Mouse (Mus musculus) limb, embryonic 11.5 days (tissue): ENCODE data around the gene Rhof. TPM values are rescaled to one million over a fixed set of nuclear protein-coding genes. Genes with fewer than 3 reads are reported as not detected.
A peak's percentile ranks its signal among the peaks of the same experiment; 100 is the strongest.

Source experiments
- ATAC-seq: fragments of 200-750 bp; cut with Nextera tagmentation; 2 replicates; pipeline ENCODE4 v1.8.0; 2017; ENCODE audit warnings: low read depth; ENCODE audit not compliant: insufficient number of reproducible peaks, low FRiP score, low TSS enrichment
- DNase-seq: peaks from one replicate; pipeline ENCODE4 v3.0.0-alpha.2; 2015; ENCODE audit warnings: low spot score
- H3K27ac ChIP-seq: fragments of 300-500 bp; sonication (generic); replicated peaks from 2 replicates; pipeline ENCODE4 v1.5.1; 2014; ENCODE audit warnings: low read depth, mild to moderate bottlenecking, low read length
- H3K27me3 ChIP-seq: fragments of 300-500 bp; sonication (generic); 2 replicates; pipeline ENCODE4 v1.6.1; 2014; ENCODE audit warnings: mild to moderate bottlenecking, low read length, mixed read lengths; ENCODE audit not compliant: control insufficient read depth, insufficient read depth
- H3K36me3 ChIP-seq: fragments of 300-500 bp; sonication (generic); 2 replicates; pipeline ENCODE4 v1.6.1; 2014; ENCODE audit warnings: mild to moderate bottlenecking, low read length, moderate library complexity, mixed read lengths; ENCODE audit not compliant: control insufficient read depth, insufficient read depth
- H3K4me1 ChIP-seq: fragments of 300-500 bp; sonication (generic); 2 replicates; pipeline ENCODE4 v1.6.1; 2014; ENCODE audit warnings: low read length, mixed read lengths; ENCODE audit not compliant: control insufficient read depth, insufficient read depth
- H3K4me2 ChIP-seq: fragments of 300-500 bp; sonication (generic); 2 replicates; pipeline ENCODE4 v1.6.1; 2014; ENCODE audit warnings: low read depth, mild to moderate bottlenecking, moderate library complexity; ENCODE audit not compliant: severe bottlenecking
- H3K4me3 ChIP-seq: fragments of 300-500 bp; sonication (generic); 2 replicates; pipeline ENCODE4 v1.5.1; 2014; ENCODE audit warnings: low read depth, low read length
- H3K9ac ChIP-seq: fragments of 300-500 bp; sonication (generic); 2 replicates; pipeline ENCODE4 v1.6.1; 2014; ENCODE audit warnings: mild to moderate bottlenecking, low read length
- H3K9me3 ChIP-seq: fragments of 300-500 bp; sonication (generic); 2 replicates; pipeline ENCODE4 v1.6.1; 2016; ENCODE audit warnings: low read length; ENCODE audit not compliant: control insufficient read depth
- WGBS: fragments of 180-500 bp; shearing (Covaris S2); extraction: QIAGEN DNeasy Blood & Tissue Kit; methylation state at CpG from one replicate; pipeline ENCODE4 v1.1.7; 2014; 5-methylcytosine and 5-hydroxymethylcytosine counted together
- polyA plus RNA-seq: library from polyadenylated mRNA; unstranded; fragments of >200 nt; fragmentation: Nextera tagmentation; extraction: Ambion mirVana; gene quantifications from 2 replicates; pipeline ENCODE4 v1.2.1, GENCODE M21; 2014

The Rhof gene
- 2.9 and 3.6 TPM in 2 replicates for polyA plus RNA-seq

DNA sequence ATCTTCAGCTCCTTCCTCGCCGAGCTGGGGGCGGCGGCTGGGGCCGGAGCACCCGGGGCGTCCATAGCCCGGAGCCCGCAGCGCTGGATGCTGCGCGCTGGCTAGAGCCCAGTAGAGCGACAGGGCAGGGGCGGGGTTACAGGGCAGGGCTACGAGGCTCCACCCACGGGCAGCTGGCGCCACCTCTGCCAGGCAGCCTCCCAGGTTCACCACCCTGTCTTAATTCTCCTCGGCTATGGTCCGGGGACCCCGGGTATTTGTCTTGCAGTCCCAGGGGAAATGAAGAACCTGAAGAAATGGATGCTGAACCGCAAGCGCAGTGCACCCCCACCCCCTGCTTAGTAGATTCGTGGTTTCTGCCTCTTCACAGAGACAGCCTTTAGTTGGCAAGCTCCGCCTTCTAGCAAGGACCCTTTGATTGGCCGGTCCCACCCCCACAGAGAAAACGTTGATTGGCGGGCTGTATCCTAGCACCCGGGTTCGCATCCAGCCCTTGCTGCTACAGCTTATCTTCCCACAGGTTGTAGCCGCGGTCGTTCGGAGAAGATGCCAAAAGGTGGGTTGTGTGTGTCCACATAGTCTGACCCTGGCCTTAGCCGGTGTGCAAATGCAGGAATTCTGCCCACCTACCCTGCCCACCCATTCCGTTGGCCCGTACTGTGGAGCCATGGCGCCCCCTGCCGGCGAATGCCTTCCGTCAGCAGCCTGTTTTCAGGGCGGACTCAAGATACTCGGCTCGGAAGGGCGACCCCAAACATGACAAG lies at the start of gene Rhof:
Gene Rhof (minus strand): TSS at position 385 of the 764 bp plus-strand sequence.
- DNase-seq (peak; percentile 85), ATAC-seq (peak; percentile 44; the same call in 1 of the 2 replicates)
- peaks cover 5% of the 10 kb centered on the region for H3K36me3 ChIP-seq
- H3K27me3 ChIP-seq = no peaks in the 10 kb centered on the region
- peaks cover 51% of the 10 kb centered on the region for H3K4me1 ChIP-seq
- peak within 1 kb of the TSS; percentile 45 for H3K4me2 ChIP-seq
- no peak within 1 kb of the TSS for H3K27ac ChIP-seq
- peak within 1 kb of the TSS; percentile 21 for H3K4me3 ChIP-seq
- H3K9ac ChIP-seq = no peak within 1 kb of the TSS; the same call in 1 of the 2 replicates
- 4% methylated on average over 44 of the region's 44 CpGs for WGBS
- H3K9me3 ChIP-seq = no peaks in the 10 kb centered on the region

GRCm38 (mm10) chr5:123181536-123181935 lies 49.0 kb upstream of the Rhof start:
- DNase-seq (no peak), ATAC-seq (no peak)
- Histone ChIP-seq H3K9ac (no peak overlapping the region), H3K4me1 (no peaks in the 10 kb centered on the region), H3K4me3 (no peak overlapping the region), H3K9me3 (no peaks in the 10 kb centered on the region), H3K4me2 (no peak overlapping the region), H3K27me3 (no peaks in the 10 kb centered on the region), H3K36me3 (no peaks in the 10 kb centered on the region), H3K27ac (no peak overlapping the region)
- WGBS = 76% methylated on average over 6 of the region's 6 CpGs

DNA sequence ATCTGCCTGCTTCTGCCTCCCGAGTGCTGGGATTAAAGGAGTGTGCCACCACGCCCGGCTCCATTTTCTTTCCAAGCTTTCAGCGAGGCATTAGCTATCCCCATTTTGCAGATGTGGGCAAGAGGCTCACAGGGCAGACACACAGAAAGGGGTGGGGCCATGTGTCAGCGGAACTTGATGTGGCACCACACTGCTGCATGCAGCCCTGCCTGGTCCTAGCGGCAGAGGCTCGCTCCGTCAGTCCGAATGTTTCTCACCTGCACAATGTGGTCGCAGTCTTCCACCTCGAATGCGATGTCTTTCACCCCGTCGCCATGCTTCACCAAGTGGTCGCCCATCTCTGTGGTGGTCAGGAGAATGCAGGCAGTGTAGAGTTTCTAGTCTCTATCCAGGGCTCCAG lies 47.9 kb upstream of the Rhof start:
- no peak for ATAC-seq
- H3K9me3 ChIP-seq = no peaks in the 10 kb centered on the region
- no peak overlapping the region for H3K9ac ChIP-seq
- no peak overlapping the region for H3K4me2 ChIP-seq
- 91% methylated on average over 15 of the region's 15 CpGs for WGBS
- H3K27ac ChIP-seq = no peak overlapping the region
- H3K27me3 ChIP-seq = no peaks in the 10 kb centered on the region
- no peak for DNase-seq
- no peak overlapping the region for H3K4me3 ChIP-seq
- no peaks in the 10 kb centered on the region for H3K36me3 ChIP-seq
- H3K4me1 ChIP-seq = no peaks in the 10 kb centered on the region

GRCm38 (mm10) chr5:123178792-123179191 lies 46.3 kb upstream of the Rhof start:
- no peak for ATAC-seq
- Histone ChIP-seq H3K27ac (no peak overlapping the region), H3K4me2 (no peak overlapping the region), H3K36me3 (no peaks in the 10 kb centered on the region), H3K4me3 (no peak overlapping the region), H3K9me3 (no peaks in the 10 kb centered on the region), H3K9ac (no peak overlapping the region), H3K27me3 (no peaks in the 10 kb centered on the region), H3K4me1 (no peaks in the 10 kb centered on the region)
- WGBS = 89% methylated on average over 5 of the region's 5 CpGs
- no peak for DNase-seq

- H3K4me1 ChIP-seq = no peaks in the 10 kb centered on the region
- no peaks in the 10 kb centered on the region for H3K36me3 ChIP-seq
- 12% methylated on average over 22 of the region's 22 CpGs for WGBS
- peak overlapping the region; percentile 42 for H3K4me2 ChIP-seq
- H3K27ac ChIP-seq = no peak overlapping the region
- ATAC-seq (peak; percentile 80), DNase-seq (peak; percentile 95)
- no peaks in the 10 kb centered on the region for H3K9me3 ChIP-seq
- H3K4me3 ChIP-seq = peak overlapping the region; percentile 9; the same call in 1 of the 2 replicates
- H3K27me3 ChIP-seq = no peaks in the 10 kb centered on the region
- H3K9ac ChIP-seq = no peak overlapping the region
These were observed 39.3 kb upstream of the Rhof start for GRCm38 (mm10) chr5:123171646-123172350.

GRCm38 (mm10) chr5:123170365-123170764 lies 37.9 kb upstream of the Rhof start:
- DNase-seq (no peak), ATAC-seq (no peak)
- WGBS = 87% methylated on average over 9 of the region's 9 CpGs
- Histone ChIP-seq H3K27ac (no peak overlapping the region), H3K9me3 (no peaks in the 10 kb centered on the region), H3K9ac (no peak overlapping the region), H3K27me3 (no peaks in the 10 kb centered on the region), H3K4me2 (no peak overlapping the region), H3K4me1 (no peaks in the 10 kb centered on the region), H3K4me3 (no peak overlapping the region), H3K36me3 (peaks cover 11% of the 10 kb centered on the region)

DNA sequence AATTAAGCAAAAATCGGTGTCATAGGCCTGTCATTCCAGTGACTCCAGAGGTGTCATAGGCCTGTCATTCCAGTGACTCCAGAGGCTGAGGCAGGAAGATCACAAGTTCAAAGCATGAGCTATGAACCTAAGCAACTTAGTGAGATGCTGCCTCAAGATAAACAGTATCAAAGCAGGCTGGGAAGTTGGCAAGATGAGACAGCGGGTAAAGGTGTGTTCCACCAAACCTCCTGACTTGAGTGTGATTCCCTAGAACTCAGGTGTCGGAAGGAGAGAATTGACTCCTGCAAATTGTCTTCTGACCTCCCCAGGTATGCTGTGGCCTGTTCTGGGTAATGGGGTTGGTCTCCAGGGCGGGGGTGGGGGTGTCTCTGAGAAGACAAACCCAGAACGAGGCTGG lies 36.8 kb upstream of the Rhof start, which contains the start of gene Psmd9:
Gene Psmd9 (plus strand): TSS at position 130 of the 400 bp plus-strand sequence.
- DNase-seq (no peak), ATAC-seq (no peak)
- no peaks in the 10 kb centered on the region for H3K9me3 ChIP-seq
- no peak within 1 kb of the TSS for H3K4me3 ChIP-seq
- H3K27me3 ChIP-seq = no peaks in the 10 kb centered on the region
- no peak within 1 kb of the TSS for H3K27ac ChIP-seq
- H3K4me1 ChIP-seq = no peaks in the 10 kb centered on the region
- H3K36me3 ChIP-seq = peaks cover 12% of the 10 kb centered on the region
- H3K4me2 ChIP-seq = no peak within 1 kb of the TSS
- H3K9ac ChIP-seq = no peak within 1 kb of the TSS
- 86% methylated on average over 5 of the region's 5 CpGs for WGBS

- Histone ChIP-seq H3K4me3 (no peak overlapping the region), H3K27me3 (no peaks in the 10 kb centered on the region), H3K4me1 (no peaks in the 10 kb centered on the region), H3K4me2 (no peak overlapping the region), H3K9me3 (no peaks in the 10 kb centered on the region), H3K9ac (no peak overlapping the region), H3K27ac (no peak overlapping the region), H3K36me3 (peaks cover 26% of the 10 kb centered on the region)
- no peak for ATAC-seq
- 80% methylated on average over 5 of the region's 5 CpGs for WGBS
- DNase-seq = no peak
These were observed 35.1 kb upstream of the Rhof start for GRCm38 (mm10) chr5:123167591-123167990.
